Mouse (Mus musculus): ENCODE results near the gene Cd3g. TPM values are rescaled to one million over a fixed set of nuclear protein-coding genes. Genes with fewer than 3 reads are reported as not detected.

Cd3g gene
- polyA plus RNA-seq, 1 experiment from 2014 or later, result not detected

DNA sequence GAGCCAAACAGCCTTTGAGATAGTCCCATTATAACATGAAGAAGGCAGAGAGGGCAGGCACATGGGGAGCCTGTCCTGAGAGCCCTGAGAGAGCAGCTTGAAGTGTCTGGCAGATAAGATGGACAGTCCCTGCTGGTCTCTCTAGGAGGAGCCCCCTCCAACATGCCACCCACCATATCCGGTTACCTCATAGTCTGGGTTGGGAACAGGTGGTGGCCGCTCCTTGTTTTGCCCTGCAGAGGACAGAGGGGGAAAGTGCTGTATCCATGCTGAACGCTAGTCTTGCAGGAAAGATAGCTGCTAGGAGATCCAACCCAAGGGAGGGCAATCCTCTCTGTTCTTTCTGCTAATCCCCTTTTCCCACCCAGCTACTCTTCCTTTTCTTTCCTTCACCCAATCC, 20.0 kb upstream of the Cd3g start:
- no peak overlapping the region for H3K4me2 ChIP-seq
- no peak overlapping the region for H3K4me3 ChIP-seq
- 72% methylated on average over 3 of the region's 3 CpGs for WGBS
- no peak overlapping the region for H3K9ac ChIP-seq
- H3K27me3 ChIP-seq, result no peaks in the 10 kb centered on the region
- no peaks in the 10 kb centered on the region for H3K36me3 ChIP-seq
- no peaks in the 10 kb centered on the region for H3K9me3 ChIP-seq
- H3K4me1 ChIP-seq (replicated peaks), result no peaks in the 10 kb centered on the region
- no peak overlapping the region for H3K27ac ChIP-seq
- ATAC-seq (ENCODE audit: low FRiP score), result no peak

DNA sequence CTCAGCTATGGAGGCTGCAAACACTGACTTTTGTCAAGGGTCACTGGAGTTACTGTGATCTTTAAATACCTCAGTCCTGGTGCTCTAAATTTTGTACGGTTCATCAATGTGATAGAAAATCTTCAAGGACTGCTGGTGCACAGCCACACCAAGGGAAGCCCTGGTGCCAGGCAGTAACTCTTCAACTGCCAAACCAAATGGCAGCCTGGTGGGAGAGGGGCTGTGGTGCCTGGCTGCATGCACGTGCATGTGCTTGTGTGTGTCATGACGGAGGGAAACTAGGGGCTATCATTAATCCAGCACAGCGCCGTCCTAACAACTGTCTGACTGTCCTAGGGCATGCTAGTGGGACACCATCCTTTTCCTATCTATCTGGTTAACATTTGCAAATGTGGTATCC, 19.5 kb upstream of the Cd3g start:
- Histone ChIP-seq H3K4me2 (no peak overlapping the region), H3K27me3 (no peaks in the 10 kb centered on the region), H3K9me3 (no peaks in the 10 kb centered on the region), H3K4me3 (no peak overlapping the region), H3K36me3 (no peaks in the 10 kb centered on the region), H3K9ac (no peak overlapping the region), H3K27ac (no peak overlapping the region), H3K4me1 (replicated peaks) (no peaks in the 10 kb centered on the region)
- 80% methylated on average over 5 of the region's 5 CpGs for WGBS
- no peak for ATAC-seq (ENCODE audit: low FRiP score)

DNA sequence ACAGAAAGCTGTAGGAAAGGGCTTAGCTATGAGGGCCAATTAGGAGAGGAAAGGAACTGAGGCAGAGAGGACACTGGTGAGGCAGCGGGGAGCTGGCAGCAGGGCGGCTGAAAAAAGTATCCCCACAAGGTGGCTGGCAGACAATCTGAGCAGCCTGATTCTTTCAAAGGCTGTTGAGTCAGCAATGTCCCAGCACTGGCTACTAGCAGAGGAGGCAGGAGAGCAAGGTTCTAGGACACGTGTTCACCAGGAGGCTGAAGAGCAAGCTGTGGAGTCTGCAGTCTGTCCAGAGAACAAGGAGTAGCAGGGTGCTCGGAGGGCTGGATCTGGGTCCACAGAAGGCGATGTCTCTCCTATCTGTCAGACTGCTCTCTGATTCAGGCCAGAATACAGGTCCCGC, 18.9 kb upstream of the Cd3g start:
- no peak overlapping the region for H3K9ac ChIP-seq
- H3K4me2 ChIP-seq, result no peak overlapping the region
- WGBS, result 62% methylated on average over 6 of the region's 6 CpGs
- no peaks in the 10 kb centered on the region for H3K27me3 ChIP-seq
- no peak for ATAC-seq (ENCODE audit: low FRiP score)
- no peaks in the 10 kb centered on the region for H3K4me1 ChIP-seq (replicated peaks)
- no peak overlapping the region for H3K27ac ChIP-seq
- H3K9me3 ChIP-seq, result no peaks in the 10 kb centered on the region
- H3K36me3 ChIP-seq, result no peaks in the 10 kb centered on the region
- H3K4me3 ChIP-seq, result no peak overlapping the region

DNA sequence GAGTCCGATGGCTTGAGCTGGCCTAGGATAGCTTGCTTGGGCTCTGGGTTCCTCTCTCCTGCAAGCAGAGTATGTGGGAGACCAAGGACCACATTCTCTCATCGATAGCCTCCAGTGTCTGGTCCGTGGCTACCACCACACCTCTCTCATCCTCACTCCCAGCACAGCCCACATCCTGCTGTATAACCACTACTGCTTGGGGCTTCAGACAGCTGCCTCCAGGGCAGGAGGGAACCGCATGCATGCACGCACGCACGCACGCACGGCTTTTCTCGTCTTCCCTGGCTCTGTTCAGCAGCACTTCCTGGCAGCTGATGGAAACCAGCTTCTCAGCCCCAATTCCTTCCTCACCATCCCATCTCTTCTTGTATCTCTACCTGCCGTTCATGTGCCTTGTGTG, 17.9 kb upstream of the Cd3g start:
- no peak for ATAC-seq (ENCODE audit: low FRiP score)
- no peaks in the 10 kb centered on the region for H3K9me3 ChIP-seq
- no peak overlapping the region for H3K4me2 ChIP-seq
- H3K4me1 ChIP-seq (replicated peaks), result no peaks in the 10 kb centered on the region
- no peaks in the 10 kb centered on the region for H3K36me3 ChIP-seq
- no peak overlapping the region for H3K9ac ChIP-seq
- H3K27me3 ChIP-seq, result no peaks in the 10 kb centered on the region
- H3K27ac ChIP-seq, result no peak overlapping the region
- H3K4me3 ChIP-seq, result no peak overlapping the region
- 83% methylated on average over 11 of the region's 11 CpGs for WGBS

DNA sequence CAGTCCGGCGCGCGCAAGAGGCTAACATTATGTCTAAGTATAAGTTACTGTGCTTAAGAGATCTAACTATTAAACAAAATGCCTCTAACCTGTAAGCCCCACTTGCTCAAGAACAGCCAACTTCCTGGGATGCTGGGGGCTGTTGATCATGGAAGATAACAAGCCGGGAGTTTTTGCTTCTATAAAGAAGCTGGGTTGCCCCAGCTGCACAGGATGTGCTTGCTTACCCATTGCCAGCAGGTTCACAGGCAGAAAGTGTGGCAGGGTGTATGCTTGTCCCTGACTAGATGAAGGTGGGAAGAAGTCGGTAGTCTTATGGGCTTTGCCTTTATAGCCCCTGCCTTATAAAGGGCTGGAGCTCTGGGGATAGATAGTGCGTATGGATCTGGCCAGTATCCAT, 16.4 kb upstream of the Cd3g start:
- Histone ChIP-seq H3K4me2 (no peak overlapping the region), H3K9ac (no peak overlapping the region), H3K27ac (no peak overlapping the region), H3K36me3 (no peaks in the 10 kb centered on the region), H3K4me1 (replicated peaks) (no peaks in the 10 kb centered on the region), H3K4me3 (no peak overlapping the region), H3K9me3 (no peaks in the 10 kb centered on the region), H3K27me3 (no peaks in the 10 kb centered on the region)
- no peak for ATAC-seq (ENCODE audit: low FRiP score)
- WGBS, result 98% methylated on average over 7 of the region's 7 CpGs

DNA sequence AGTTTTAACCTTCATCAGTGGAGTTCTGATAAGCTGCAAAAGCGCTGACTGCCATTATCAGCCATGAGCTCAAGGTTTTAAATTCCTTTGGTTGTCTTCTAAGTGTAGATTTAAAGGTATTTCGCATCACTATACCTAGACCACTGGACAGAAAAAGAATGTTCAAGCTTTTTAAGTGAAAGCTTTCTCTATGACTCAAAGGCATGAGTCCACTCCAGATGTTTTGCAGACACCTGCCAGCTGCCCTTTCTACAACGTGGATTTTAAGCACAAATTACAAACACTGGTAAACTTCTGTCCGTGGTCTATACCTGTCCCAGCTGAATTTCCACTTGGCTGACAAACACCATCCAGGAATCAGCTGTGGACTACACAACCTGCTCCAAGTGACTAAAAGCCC, 14.7 kb upstream of the Cd3g start:
- no peak for ATAC-seq (ENCODE audit: low FRiP score)
- no peak overlapping the region for H3K4me3 ChIP-seq
- no peaks in the 10 kb centered on the region for H3K9me3 ChIP-seq
- 81% methylated on average over 4 of the region's 4 CpGs for WGBS
- no peak overlapping the region for H3K4me2 ChIP-seq
- H3K27me3 ChIP-seq, result no peaks in the 10 kb centered on the region
- H3K36me3 ChIP-seq, result no peaks in the 10 kb centered on the region
- H3K27ac ChIP-seq, result no peak overlapping the region
- no peaks in the 10 kb centered on the region for H3K4me1 ChIP-seq (replicated peaks)
- no peak overlapping the region for H3K9ac ChIP-seq

DNA sequence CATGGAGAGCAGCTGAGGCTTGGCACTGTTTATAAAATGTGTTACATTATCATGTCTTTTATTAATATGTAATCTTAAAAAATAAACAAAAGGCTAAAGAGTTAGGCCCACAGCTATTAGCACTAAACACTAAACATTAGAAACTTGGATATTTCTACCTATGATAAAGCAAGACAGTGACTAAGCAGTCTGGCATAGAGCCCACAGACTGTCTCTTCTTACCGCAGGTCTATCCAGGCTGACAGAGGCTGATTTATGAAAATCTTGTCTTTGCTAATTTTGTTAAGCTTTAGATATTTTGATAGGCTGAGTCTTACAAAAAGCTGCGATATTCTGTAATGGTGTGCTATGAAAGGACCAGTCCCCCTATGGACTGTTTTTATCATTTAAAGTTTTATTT, 13.0 kb upstream of the Cd3g start:
- Histone ChIP-seq H3K27me3 (0 out of 2 replicates have a peak, but pooled peaks cover 5% of the 10 kb centered on the region), H3K4me1 (replicated peaks) (no peaks in the 10 kb centered on the region), H3K4me3 (no peak overlapping the region), H3K4me2 (no peak overlapping the region), H3K27ac (no peak overlapping the region), H3K9me3 (no peaks in the 10 kb centered on the region), H3K9ac (no peak overlapping the region), H3K36me3 (no peaks in the 10 kb centered on the region)
- no peak for ATAC-seq (ENCODE audit: low FRiP score)
- WGBS, result 96% methylated on average over 2 of the region's 2 CpGs

DNA sequence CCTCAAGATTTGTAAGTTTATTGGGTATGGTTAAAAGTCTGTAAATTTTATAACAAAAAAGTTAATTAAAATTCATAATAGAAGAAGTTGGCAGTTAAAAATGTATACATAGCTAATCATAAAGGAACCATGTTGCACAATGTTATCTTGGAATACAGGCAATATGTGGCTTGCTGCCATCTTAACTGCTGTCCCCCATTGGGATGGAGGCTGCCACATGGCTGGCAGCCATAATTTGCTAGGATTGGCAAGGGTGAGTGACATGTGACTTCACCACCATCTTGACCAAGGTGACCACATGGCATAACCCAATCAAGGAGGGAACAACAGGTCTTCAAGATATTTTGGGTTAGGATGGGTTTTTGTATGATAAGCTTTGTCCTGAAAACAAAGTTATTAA, 12.0 kb upstream of the Cd3g start:
- H3K9me3 ChIP-seq, result no peaks in the 10 kb centered on the region
- no peak overlapping the region for H3K27ac ChIP-seq
- no peak for ATAC-seq (ENCODE audit: low FRiP score)
- H3K4me1 ChIP-seq (replicated peaks), result no peaks in the 10 kb centered on the region
- no peaks in the 10 kb centered on the region for H3K36me3 ChIP-seq
- no peak overlapping the region for H3K9ac ChIP-seq
- no peak overlapping the region for H3K4me3 ChIP-seq
- no peak overlapping the region for H3K4me2 ChIP-seq
- H3K27me3 ChIP-seq, result 0 out of 2 replicates have a peak, but pooled peaks cover 5% of the 10 kb centered on the region

DNA sequence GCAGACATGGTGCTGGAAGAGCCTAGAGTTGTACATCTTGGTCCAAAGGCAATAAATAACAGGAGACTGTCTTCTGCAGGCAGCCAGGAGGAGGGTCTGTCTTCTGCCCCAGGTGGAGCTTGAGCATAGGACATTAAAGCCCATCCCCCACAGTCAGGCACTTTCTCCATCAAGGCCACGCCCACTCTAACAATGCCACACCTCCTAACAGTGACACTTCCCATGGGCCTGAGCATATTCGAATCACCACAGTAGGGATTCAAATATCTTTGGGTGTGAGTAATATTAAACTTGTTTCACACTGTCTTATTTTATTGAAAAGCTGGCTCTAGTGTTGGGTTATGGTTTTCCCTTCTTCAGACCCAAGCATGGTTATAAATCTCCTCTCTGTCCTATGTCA, 11.6 kb upstream of the Cd3g start:
- Histone ChIP-seq H3K36me3 (no peaks in the 10 kb centered on the region), H3K4me1 (replicated peaks) (no peaks in the 10 kb centered on the region), H3K27me3 (0 out of 2 replicates have a peak, but pooled peaks cover 5% of the 10 kb centered on the region), H3K4me3 (no peak overlapping the region), H3K4me2 (no peak overlapping the region), H3K9me3 (no peaks in the 10 kb centered on the region), H3K9ac (no peak overlapping the region), H3K27ac (no peak overlapping the region)
- WGBS, result 87% methylated on average over 2 of the region's 2 CpGs
- ATAC-seq (ENCODE audit: low FRiP score), result no peak

DNA sequence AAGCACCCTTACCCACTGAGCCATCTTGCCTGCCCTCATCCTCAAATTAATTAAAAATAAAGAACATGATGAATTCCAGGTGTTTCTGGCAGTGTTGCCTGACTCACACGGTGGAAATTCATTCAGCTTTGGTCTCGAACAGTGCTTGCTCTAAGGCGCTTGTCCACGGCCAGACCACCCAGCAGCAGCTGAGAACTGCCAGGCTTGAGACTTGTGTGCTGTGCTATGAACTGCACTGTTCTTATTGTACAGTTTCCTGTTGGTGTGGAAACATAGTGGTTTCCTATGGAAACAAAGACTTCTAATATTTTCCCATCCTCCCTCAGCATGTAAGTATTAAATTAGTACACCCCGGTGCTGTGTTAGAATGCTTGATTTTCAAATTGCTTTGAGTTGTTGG, 6.7 kb upstream of the Cd3g start:
- H3K4me3 ChIP-seq, result no peak overlapping the region
- no peaks in the 10 kb centered on the region for H3K36me3 ChIP-seq
- ATAC-seq (ENCODE audit: low FRiP score), result no peak
- 77% methylated on average over 5 of the region's 5 CpGs for WGBS
- H3K27ac ChIP-seq, result no peak overlapping the region
- H3K9me3 ChIP-seq, result no peaks in the 10 kb centered on the region
- H3K27me3 ChIP-seq, result peaks cover 10% of the 10 kb centered on the region; the same call in 1 of the 2 replicates
- H3K9ac ChIP-seq, result no peak overlapping the region
- H3K4me1 ChIP-seq (replicated peaks), result no peaks in the 10 kb centered on the region
- H3K4me2 ChIP-seq, result no peak overlapping the region

DNA sequence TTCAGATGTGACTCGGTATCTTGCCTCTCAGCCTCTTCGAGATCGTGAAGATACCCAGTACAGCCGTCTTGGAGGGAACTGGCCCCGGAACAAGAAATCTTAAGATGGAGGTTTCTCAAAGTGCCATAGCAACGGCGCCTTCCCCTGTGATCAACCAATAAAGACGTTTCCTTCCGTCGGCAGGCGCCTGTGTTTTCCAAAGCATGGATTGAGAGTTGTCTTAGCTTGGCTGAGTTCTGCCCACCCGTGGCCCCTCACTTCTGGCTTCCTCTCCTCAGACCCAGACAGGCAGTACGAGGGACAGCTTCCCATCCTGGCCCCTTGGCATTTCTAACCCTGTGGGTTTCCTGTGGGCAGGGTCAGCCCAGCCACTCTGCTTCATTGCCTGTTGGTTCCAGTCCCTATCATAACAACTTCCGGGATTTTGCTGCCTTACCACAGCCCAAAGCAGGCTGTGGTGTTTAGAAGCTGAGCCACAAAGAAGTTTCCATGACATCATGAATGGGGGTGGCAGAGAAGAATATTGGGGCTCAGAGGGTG, 6.1 kb upstream of the Cd3g start:
- WGBS, result 61% methylated on average over 14 of the region's 14 CpGs
- Histone ChIP-seq H3K27ac (no peak overlapping the region), H3K9ac (no peak overlapping the region), H3K36me3 (no peaks in the 10 kb centered on the region), H3K4me2 (no peak overlapping the region), H3K4me1 (replicated peaks) (no peaks in the 10 kb centered on the region), H3K4me3 (no peak overlapping the region), H3K9me3 (no peaks in the 10 kb centered on the region), H3K27me3 (peaks cover 10% of the 10 kb centered on the region; the same call in 1 of the 2 replicates)
- ATAC-seq (ENCODE audit: low FRiP score), result no peak

DNA sequence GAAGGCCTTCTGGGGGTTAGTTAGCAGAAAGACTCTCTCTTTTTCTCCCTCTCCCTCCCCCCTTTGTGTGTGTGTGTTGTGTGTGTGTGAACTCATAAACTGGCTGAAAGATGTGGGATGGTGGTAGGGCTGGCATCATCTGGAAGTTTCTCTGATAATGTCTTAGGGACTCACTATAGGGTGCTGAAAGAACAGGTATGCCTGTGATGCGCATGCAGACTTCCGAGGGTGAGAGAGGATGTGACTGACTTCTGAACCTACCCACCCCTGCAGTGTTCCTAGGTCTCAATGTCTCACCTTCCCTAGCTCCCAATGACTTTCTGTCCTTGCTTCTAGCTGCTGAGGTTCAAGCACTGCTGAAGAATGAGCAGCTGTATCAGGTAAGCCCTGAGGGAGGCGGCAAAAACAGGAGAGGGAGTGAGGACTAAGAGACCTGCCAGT, 5.5 kb upstream of the Cd3g start:
- Histone ChIP-seq H3K9me3 (no peaks in the 10 kb centered on the region), H3K27ac (no peak overlapping the region), H3K36me3 (no peaks in the 10 kb centered on the region), H3K9ac (no peak overlapping the region), H3K4me2 (no peak overlapping the region), H3K27me3 (peaks cover 10% of the 10 kb centered on the region; the same call in 1 of the 2 replicates), H3K4me1 (replicated peaks) (no peaks in the 10 kb centered on the region), H3K4me3 (no peak overlapping the region)
- 75% methylated on average over 3 of the region's 3 CpGs for whole genome bisulfite sequencing
- no peak for ATAC-seq (ENCODE audit: low FRiP score)

DNA sequence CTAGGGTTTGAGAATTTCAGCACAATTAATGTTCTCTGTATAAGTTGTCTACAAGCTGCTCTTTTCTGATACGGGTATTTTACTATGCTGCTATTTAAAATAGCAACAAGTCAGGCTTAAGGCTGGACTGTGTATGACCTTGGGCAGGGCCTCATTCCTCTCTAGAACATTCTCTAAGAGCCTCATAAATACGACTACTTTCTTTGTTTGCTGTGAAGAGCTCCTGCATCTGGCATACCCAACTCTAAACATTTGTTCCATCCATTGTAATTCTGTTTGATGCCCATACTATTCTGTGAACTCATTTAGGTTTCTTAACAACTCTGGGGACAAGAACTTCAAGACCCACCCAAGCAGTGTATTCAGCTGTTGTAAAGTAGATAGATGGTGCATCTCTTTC, 2.8 kb upstream of the Cd3g start:
- Histone ChIP-seq H3K36me3 (no peaks in the 10 kb centered on the region), H3K27ac (no peak overlapping the region), H3K27me3 (peaks cover 21% of the 10 kb centered on the region; the same call in 1 of the 2 replicates), H3K9ac (no peak overlapping the region), H3K9me3 (no peaks in the 10 kb centered on the region), H3K4me1 (replicated peaks) (no peaks in the 10 kb centered on the region), H3K4me2 (no peak overlapping the region), H3K4me3 (no peak overlapping the region)
- ATAC-seq (ENCODE audit: low FRiP score), result no peak
- 82% methylated on average over 2 of the region's 2 CpGs for WGBS

Measured in hindbrain, embryonic 13.5 days (tissue).